Mouse (Mus musculus) lung, postnatal 25 days (tissue): ENCODE measurements around the gene Hexim1.

ENCODE experiments used
- DNase-seq: peaks from one replicate; pipeline ENCODE4 v3.0.0; 2022; ENCODE audit warnings: low spot score

The Hexim1 gene

GRCm38 (mm10) chr11:103149771-103150170 is 33.7 kb downstream of the Hexim1 start:
- DNase-seq: no peak

GRCm38 (mm10) chr11:103158621-103159478 is 42.8 kb downstream of the Hexim1 start:
- peak; percentile 97 for DNase-seq

- no peak for DNase-seq
Observed at GRCm38 (mm10) chr11:103160738-103161137, 44.7 kb downstream of the Hexim1 start.

- no peak for DNase-seq
Observed at GRCm38 (mm10) chr11:103161449-103161848, 45.4 kb downstream of the Hexim1 start.

DNA sequence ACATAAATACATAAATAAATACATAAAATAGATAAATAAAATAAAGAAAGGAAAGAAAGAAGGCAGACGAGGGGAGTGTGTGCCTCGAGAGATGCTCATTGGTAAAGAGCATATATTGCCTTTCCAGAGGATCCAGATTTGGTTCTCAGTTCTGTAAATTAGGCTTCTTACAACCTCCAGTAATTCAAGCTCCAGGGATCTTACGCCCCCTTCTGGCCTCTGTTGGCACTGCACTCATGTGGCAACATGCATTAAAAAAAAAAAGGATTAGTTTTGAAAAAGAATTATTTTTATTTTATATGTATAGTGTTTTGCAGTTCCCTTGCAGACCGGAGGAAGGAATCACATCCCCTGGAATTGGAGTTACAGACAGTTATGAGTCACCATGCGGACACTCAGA is 46.1 kb downstream of the Hexim1 start:
- no peak for DNase-seq

GRCm38 (mm10) chr11:103164391-103164790 is 48.4 kb downstream of the Hexim1 start:
- no peak for DNase-seq

DNA sequence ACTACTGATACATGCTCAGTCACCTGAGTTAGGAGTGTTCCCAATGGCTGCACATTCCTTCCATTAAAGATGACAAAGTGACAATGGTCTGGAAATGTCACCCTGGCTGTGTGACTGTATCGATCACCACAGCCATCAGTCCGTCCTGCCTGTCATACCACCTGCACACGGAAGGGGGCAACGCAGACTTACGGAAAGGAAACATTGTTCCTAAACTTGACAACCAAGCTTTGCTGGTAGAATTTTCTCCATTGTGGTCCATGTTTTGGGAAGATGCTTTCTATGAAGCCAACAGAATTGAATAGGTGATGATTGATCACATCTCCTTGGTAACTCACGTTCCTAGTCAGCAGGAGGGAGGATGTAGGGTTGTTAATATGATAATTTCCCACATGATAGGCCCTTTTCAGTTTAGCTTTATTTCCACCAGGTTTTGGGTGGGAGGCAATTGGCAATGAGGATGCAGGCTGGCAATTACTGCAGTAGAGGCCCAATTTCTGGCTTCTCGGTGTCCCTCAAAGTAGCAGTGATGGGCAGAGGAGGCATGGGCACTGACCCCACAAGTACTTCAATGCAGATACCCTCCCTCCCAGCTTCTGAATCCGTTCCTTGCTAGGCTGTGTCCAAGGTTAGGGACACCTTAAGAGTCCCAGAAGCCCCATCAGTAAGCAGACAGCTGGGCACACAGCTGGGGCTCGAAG is 52.8 kb downstream of the Hexim1 start:
- peak; percentile 76 for DNase-seq
